Mouse (Mus musculus) hindbrain, embryonic 14.5 days (tissue): Measurements from ENCODE around the gene Tmem126b. TPM values are rescaled to one million over a fixed set of nuclear protein-coding genes. Genes with fewer than 3 reads are reported as not detected.

Experiments
- ATAC-seq: fragments of 200-750 bp; cut with Nextera tagmentation; 2 replicates; pipeline ENCODE4 v1.8.0; 2017; ENCODE audit warnings: moderate number of reproducible peaks, mild to moderate bottlenecking, moderate TSS enrichment, moderate library complexity; ENCODE audit not compliant: low FRiP score
- DNase-seq: peaks from one replicate; pipeline ENCODE4 v3.0.0-alpha.2; 2015; ENCODE audit warnings: low spot score
- H3K27ac ChIP-seq: fragments of 300-500 bp; sonication (generic); 2 replicates; pipeline ENCODE4 v1.5.1; 2014; ENCODE audit warnings: mild to moderate bottlenecking, moderate library complexity
- H3K27me3 ChIP-seq: fragments of 300-500 bp; sonication (generic); 2 replicates; pipeline ENCODE4 v1.6.1; 2014; ENCODE audit warnings: mild to moderate bottlenecking, low read length, mixed read lengths; ENCODE audit not compliant: control insufficient read depth, insufficient read depth
- H3K36me3 ChIP-seq: fragments of 300-500 bp; sonication (generic); replicated peaks from 2 replicates; pipeline ENCODE4 v1.6.1; 2014; ENCODE audit not compliant: control insufficient read depth, insufficient read depth
- H3K4me1 ChIP-seq: fragments of 300-500 bp; sonication (generic); replicated peaks from 2 replicates; pipeline ENCODE4 v1.6.1; 2014; ENCODE audit warnings: antibody characterized with exemption, low read length, mixed read lengths; ENCODE audit not compliant: control insufficient read depth, insufficient read depth
- H3K4me2 ChIP-seq: fragments of 300-500 bp; sonication (generic); replicated peaks from 2 replicates; pipeline ENCODE4 v1.6.1; 2014; ENCODE audit warnings: mild to moderate bottlenecking, moderate library complexity
- H3K4me3 ChIP-seq: fragments of 300-500 bp; sonication (generic); replicated peaks from 2 replicates; pipeline ENCODE4 v1.5.1; 2014; ENCODE audit warnings: mild to moderate bottlenecking, low read length
- H3K9ac ChIP-seq: fragments of 300-500 bp; sonication (generic); 2 replicates; pipeline ENCODE4 v1.6.1; 2014
- H3K9me3 ChIP-seq: fragments of 300-500 bp; sonication (generic); 2 replicates; pipeline ENCODE4 v1.6.1; 2016; ENCODE audit warnings: low read length; ENCODE audit not compliant: control insufficient read depth
- WGBS: fragments of 180-500 bp; shearing (Covaris S2); extraction: QIAGEN DNeasy Blood & Tissue Kit; methylation state at CpG from one replicate; pipeline ENCODE4 v1.1.7; 2014; 5-methylcytosine and 5-hydroxymethylcytosine counted together
- polyA plus RNA-seq: library from polyadenylated mRNA; unstranded; fragments of >200 nt; fragmentation: Nextera tagmentation; extraction: Ambion mirVana; gene quantifications from 2 replicates; pipeline ENCODE4 v1.2.1, GENCODE M21; 2014

Gene Tmem126b
- polyA plus RNA-seq, 1 experiment from 2014 or later = 40.8 TPM

GRCm38 (mm10) chr7:90432221-90432620, 43.6 kb downstream of the Tmem126b start:
- H3K27me3 ChIP-seq = no peaks in the 10 kb centered on the region
- no peak for ATAC-seq
- no peaks in the 10 kb centered on the region for H3K36me3 ChIP-seq
- H3K4me2 ChIP-seq = no peak overlapping the region
- 0 out of 2 replicates have a peak, but pooled peaks cover under 1% of the 10 kb centered on the region for H3K4me1 ChIP-seq
- H3K9ac ChIP-seq = no peak overlapping the region
- no peaks in the 10 kb centered on the region for H3K9me3 ChIP-seq
- no peak overlapping the region for H3K27ac ChIP-seq
- DNase-seq = no peak
- no peak overlapping the region for H3K4me3 ChIP-seq

DNA sequence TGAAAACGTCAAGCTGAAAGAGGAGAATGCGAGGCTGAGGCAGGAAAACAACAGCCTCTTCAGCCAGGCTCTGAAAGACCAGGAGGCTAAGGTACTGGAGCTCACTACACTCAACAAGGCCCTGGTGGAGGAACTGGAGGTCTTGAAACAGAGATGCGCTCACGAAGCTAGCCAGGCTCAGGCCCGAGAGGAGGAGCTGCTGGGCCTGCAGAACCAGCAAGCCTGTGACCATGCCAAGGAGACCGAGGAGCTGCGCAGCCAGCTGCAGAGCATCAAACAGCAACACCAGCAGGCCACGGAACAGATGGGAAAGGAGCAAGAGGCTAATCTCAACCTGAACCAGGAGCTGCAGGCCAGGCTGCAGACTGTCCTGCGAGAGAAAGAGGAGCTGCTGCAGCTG, 48.8 kb downstream of the Tmem126b start:
- Histone ChIP-seq H3K4me2 (peak overlapping the region; percentile 81), H3K27ac (no peak overlapping the region; the same call in 1 of the 2 replicates), H3K9ac (peak overlapping the region; percentile 52; the same call in 1 of the 2 replicates), H3K4me1 (peaks cover 11% of the 10 kb centered on the region; the same call in 1 of the 2 replicates), H3K4me3 (peak overlapping the region; percentile 36), H3K9me3 (no peaks in the 10 kb centered on the region), H3K27me3 (no peaks in the 10 kb centered on the region), H3K36me3 (no peaks in the 10 kb centered on the region)
- 70% methylated on average over 9 of the region's 9 CpGs for WGBS
- DNase-seq = no peak
- ATAC-seq = no peak

- ATAC-seq = peak; percentile 100
Observed at GRCm38 (mm10) chr7:90426020-90427001, 49.5 kb downstream of the Tmem126b start, which contains the start of gene Ccdc89. Gene Ccdc89 (plus strand): TSS chr7:90426577.

More at GRCm38 (mm10) chr7:90426020-90427001, 49.5 kb downstream of the Tmem126b start, which contains the start of gene Ccdc89:
- H3K27me3 ChIP-seq = no peaks in the 10 kb centered on the region
- peaks cover 11% of the 10 kb centered on the region; the same call in 1 of the 2 replicates for H3K4me1 ChIP-seq
- H3K27ac ChIP-seq = peak within 1 kb of the TSS; percentile 73
- H3K4me3 ChIP-seq = peak within 1 kb of the TSS; percentile 36
- no peaks in the 10 kb centered on the region for H3K36me3 ChIP-seq
- 20% methylated on average over 29 of the region's 29 CpGs for WGBS
- H3K9me3 ChIP-seq = no peaks in the 10 kb centered on the region
- H3K9ac ChIP-seq = peak within 1 kb of the TSS; percentile 52
- DNase-seq = peak; percentile 91
- H3K4me2 ChIP-seq = peak within 1 kb of the TSS; percentile 81

Other genes starting within 250 kb of the Tmem126b start
- gene Ccdc83, start 210.2 kb downstream of the Tmem126b start, polyA plus RNA-seq = not detected in 2 replicates
- 8.0 and 8.3 TPM in 2 replicates for gene Sytl2, start 173.7 kb downstream of the Tmem126b start, polyA plus RNA-seq
- gene Ccdc89, start 49.4 kb downstream of the Tmem126b start, polyA plus RNA-seq = 1.9 and 2.3 TPM in 2 replicates
- gene Crebzf, start 33.3 kb downstream of the Tmem126b start, polyA plus RNA-seq = 45.4 and 52.9 TPM in 2 replicates
- gene Tmem126a, start 18.8 kb downstream of the Tmem126b start, polyA plus RNA-seq = 125 and 132 TPM in 2 replicates
- 30.0 and 32.0 TPM in 2 replicates for gene Dlg2, start 671 bp upstream of the Tmem126b start, polyA plus RNA-seq